Mouse (Mus musculus) ovary, adult 10 weeks (tissue): ENCODE results near the gene Eps8l2. TPM values are rescaled to one million over a fixed set of nuclear protein-coding genes. Genes with fewer than 3 reads are reported as not detected.

Experiments
- polyA plus RNA-seq: library from polyadenylated mRNA; stranded (reverse); fragments of 350-450 nt; fragmentation: Illumina TruSeq; extraction: RNeasy Lipid Tissue Mini Kit (QIAGEN cat#74804); gene quantifications from one replicate; pipeline ENCODE4 v1.2.3, GENCODE M21; 2014

Eps8l2 gene
- polyA plus RNA-seq: not detected

DNA sequence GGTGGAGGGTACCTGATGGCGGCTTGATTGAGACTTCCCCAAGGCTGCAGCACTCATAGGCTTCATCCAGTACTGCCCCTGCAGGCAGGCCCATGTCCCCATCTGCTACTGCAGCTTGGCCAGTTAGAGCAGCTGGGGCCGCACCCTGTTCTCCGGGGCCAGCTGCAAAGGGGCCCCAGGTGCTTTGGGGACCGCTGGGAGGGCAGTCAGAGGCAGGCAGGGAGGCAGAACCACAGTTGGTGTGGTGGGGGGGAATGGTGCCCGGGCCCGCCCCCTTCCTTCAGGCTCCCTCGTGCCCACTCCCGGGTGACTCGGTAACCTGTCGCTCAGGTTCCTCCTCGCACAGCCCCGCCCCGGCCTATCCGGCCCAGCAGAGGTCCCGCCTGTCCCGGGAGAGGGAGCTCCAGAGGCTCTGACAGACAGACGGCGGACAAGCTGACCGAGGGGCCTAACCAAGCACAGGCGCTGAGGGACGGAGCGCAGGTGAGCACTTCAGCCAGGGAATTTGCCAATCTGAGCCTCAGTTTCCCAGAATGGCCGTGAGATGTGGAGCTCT, at the start of gene Eps8l2:
Gene Eps8l2 (plus strand): TSS at position 305 of the 556 bp plus-strand sequence.

DNA sequence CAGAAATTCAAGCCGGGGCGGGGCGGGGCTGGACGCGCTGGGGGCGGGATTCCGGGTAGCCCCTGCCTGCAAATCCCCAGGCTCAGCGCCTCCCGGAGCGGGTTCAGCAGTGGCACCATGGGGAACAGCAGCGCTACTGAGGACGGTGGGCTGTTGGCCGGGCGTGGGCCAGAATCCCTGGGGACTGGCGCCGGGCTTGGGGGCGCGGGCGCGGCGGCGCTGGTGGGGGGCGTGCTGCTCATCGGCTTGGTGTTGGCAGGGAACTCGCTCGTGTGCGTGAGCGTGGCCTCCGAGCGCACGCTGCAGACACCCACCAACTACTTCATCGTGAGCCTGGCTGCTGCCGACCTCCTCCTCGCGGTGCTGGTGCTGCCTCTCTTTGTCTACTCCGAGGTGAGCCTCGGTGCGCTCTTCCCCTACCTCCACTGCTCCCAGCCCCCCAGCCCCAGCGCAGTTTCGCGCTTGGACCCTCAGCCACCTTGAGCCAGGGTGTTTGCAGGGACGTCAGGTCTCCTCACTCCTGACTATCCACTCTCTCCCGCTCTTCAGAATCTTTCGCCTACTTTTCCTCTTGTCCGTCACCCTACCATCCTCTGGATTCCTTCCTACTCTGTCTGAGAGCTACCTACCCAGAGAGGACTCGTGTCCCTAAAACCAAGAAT, 46.6 kb upstream of the Eps8l2 start, which contains the start of gene Drd4:
Gene Drd4 (plus strand): TSS at position 86 of the 662 bp plus-strand sequence.

DNA sequence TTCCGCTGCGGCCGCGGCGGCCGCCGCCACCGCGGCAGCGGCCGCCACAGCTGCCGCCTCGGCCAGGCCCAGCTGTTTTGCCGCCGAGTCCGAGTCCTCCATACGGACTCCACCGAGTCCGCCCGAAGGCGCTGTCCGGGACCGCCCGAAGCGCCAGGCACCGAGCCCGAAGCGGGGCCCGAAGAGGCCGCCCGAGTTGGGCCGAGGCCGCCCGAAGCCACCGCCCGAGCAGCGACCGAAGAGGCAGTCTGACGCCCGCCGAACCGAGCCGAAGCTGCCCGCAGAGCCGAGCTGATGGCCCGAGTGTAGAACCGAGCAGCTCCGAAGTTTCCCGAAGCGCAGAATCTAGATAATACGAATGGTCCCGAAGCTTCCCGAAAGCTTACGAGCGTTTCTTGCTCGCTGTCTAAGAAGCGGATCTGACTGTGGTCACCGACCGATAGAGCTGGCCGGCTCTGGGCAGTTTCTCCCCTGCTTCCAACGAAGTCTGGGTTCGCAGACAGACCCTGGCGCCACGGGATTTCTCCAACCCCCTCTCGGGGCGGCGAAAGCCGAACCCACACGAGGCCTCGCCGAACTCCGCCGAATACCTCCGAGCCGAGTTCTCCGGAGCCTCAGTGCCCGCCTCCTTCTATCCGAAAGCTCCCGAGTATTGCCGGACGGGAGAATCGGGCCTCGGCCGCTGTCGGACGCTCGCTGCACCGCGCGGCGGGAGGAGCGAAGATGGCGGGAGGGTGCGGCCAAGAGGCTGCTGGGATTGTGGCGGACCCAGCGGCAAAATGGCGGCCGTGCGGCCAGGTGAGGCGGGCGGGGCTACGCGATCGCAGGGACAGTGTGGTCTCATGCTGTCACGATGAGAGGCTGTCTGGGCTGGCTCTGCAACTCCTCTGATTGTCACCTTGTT, 11.0 kb upstream of the Eps8l2 start, which contains the start of the genes Deaf1 and Tmem80:
Gene Deaf1 (minus strand): TSS at position 222 of the 904 bp plus-strand sequence.
Gene Tmem80 (plus strand): TSS at position 271 of the 904 bp plus-strand sequence.

DNA sequence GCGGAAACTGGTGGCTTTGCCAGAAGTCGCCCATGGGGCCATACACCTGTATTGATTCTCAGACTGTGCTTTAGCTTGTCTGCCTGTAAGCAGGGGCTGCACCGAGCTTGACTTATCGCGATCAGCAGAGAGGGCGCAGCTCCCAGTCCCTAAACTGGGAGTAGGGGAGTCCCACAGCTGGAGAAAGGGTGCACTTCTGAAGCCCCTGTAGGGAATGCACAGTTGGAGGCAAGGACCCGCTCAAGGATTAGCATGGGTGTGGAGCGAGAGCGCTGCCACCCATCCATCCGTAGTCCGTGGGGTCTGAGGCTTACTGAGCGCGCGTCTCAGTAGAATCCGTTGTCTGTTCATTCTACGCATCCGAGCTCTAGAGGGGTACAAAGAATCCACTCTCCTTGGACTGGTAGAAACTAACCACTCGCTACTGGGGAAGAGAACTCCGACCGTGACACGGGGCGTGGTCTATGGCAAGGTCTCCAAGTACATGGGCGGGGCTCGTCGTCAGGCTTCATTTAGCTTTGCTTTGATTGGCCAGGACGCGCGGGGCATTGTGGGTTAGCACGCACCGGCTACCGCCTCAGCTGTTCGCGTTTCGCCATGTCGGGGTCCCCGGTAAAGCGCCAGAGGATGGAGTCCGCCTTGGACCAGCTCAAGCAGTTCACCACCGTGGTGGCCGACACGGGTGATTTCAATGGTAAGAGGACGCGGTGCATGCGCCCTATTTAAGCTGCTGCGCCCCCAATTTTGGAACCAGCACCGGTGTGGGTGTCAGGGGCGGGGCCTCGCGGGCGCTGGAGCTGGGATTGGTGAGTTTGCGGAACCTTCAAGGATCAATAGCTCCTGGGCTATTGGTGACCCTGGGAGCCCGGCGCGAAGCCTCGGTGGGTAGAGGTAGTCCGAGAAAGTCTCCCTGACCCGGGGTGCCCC, 53.2 kb downstream of the Eps8l2 start, which contains the start of gene Taldo1:
Gene Taldo1 (plus strand): TSS at position 575 of the 927 bp plus-strand sequence.

Other genes with a start within 250 kb of the Eps8l2 start
- not detected for gene Sigirr, start 238.3 kb upstream of the Eps8l2 start, polyA plus RNA-seq
- gene Ano9, start 221.1 kb upstream of the Eps8l2 start, polyA plus RNA-seq: not detected
- gene Ptdss2, start 216.5 kb upstream of the Eps8l2 start, polyA plus RNA-seq: 21.8 TPM
- 1.00 TPM for gene Rnh1, start 166.0 kb upstream of the Eps8l2 start, polyA plus RNA-seq
- gene Hras, start 144.9 kb upstream of the Eps8l2 start, polyA plus RNA-seq: 3.6 TPM
- gene Lrrc56, start 144.7 kb upstream of the Eps8l2 start, polyA plus RNA-seq: 0.77 TPM
- gene Lmntd2, start 124.8 kb upstream of the Eps8l2 start, polyA plus RNA-seq: not detected
- 0.80 TPM for gene Rassf7, start 123.0 kb upstream of the Eps8l2 start, polyA plus RNA-seq
- gene Phrf1, start 110.1 kb upstream of the Eps8l2 start, polyA plus RNA-seq: 26.7 TPM
- 7.9 TPM for gene Irf7, start 72.4 kb upstream of the Eps8l2 start, polyA plus RNA-seq
- gene Cdhr5, start 62.1 kb upstream of the Eps8l2 start, polyA plus RNA-seq: 1.1 TPM
- not detected for gene Sct, start 59.7 kb upstream of the Eps8l2 start, polyA plus RNA-seq
- not detected for gene Drd4, start 46.9 kb upstream of the Eps8l2 start, polyA plus RNA-seq
- 1.5 TPM for gene Deaf1, start 11.2 kb upstream of the Eps8l2 start, polyA plus RNA-seq
- 9.4 TPM for gene Tmem80, start 11.1 kb upstream of the Eps8l2 start, polyA plus RNA-seq
- 7.8 TPM for gene Taldo1, start 53.3 kb downstream of the Eps8l2 start, polyA plus RNA-seq
- 15.2 TPM for gene Gatd1, start 75.3 kb downstream of the Eps8l2 start, polyA plus RNA-seq
- gene Cend1, start 90.6 kb downstream of the Eps8l2 start, polyA plus RNA-seq: not detected
- 0.46 TPM for gene Slc25a22, start 99.0 kb downstream of the Eps8l2 start, polyA plus RNA-seq
- not detected for gene Pidd1, start 105.1 kb downstream of the Eps8l2 start, polyA plus RNA-seq
- gene Rplp2, start 108.5 kb downstream of the Eps8l2 start, polyA plus RNA-seq: 15.0 TPM
- 1.3 TPM for gene Pnpla2, start 116.3 kb downstream of the Eps8l2 start, polyA plus RNA-seq
- gene Cracr2b, start 122.2 kb downstream of the Eps8l2 start, polyA plus RNA-seq: not detected
- 45.2 TPM for gene Cd151, start 128.5 kb downstream of the Eps8l2 start, polyA plus RNA-seq
- 2.4 TPM for gene Polr2l, start 136.3 kb downstream of the Eps8l2 start, polyA plus RNA-seq
- gene Tspan4, start 136.4 kb downstream of the Eps8l2 start, polyA plus RNA-seq: 6.2 TPM
- gene Chid1, start 201.0 kb downstream of the Eps8l2 start, polyA plus RNA-seq: 3.6 TPM
- gene Ap2a2, start 223.3 kb downstream of the Eps8l2 start, polyA plus RNA-seq: 72.3 TPM